Mouse (Mus musculus) urinary bladder, adult 18-20 months (tissue): ENCODE measurements around the gene Evc.

Experiments
- DNase-seq, 2 experiments: peaks; one replicate each; pipeline ENCODE4 v3.0.0; 2022; ENCODE audit warnings: low spot score in 2 of 2, mixed read lengths in 2 of 2

Evc gene

DNA sequence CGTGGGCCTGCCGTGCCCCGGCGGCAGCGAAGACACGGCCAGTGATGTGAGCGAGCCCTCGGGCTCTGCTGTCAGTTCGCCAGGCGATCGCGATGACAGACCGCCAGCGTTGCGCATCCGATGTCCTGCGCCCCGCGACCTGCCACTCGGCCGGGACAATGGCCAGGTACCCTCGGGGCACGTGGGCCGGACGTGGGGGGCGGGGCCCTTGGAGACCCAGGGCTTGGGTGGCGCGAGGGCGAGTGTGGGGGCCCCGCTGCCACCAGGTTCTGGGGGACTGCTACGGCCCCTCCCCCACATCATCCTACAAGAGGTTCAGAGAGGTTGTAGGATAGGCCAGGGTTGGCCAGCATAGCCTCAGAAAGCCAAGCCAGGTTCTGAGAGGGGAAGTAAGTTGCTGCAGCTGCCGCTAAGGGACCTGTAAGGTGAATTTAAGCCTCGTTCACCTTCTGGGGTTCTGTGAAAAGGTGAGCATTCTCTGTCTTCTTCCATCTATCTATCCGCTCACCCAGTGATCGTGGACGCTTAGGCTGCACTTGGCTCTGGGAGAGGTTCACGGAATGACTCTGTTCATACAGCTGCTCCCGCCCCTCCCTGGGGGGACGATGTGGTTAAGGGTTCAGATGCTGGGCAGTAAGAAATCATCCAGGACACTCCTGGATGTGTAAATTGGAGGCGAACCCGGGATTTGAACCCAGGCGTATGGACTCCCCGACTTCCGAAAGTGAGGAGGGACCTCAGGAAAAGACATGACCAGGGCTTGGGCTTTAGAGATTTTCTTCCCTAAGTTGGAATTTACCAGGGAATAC lies 94.1 kb downstream of the Evc start:
- DNase-seq, result no peak

DNA sequence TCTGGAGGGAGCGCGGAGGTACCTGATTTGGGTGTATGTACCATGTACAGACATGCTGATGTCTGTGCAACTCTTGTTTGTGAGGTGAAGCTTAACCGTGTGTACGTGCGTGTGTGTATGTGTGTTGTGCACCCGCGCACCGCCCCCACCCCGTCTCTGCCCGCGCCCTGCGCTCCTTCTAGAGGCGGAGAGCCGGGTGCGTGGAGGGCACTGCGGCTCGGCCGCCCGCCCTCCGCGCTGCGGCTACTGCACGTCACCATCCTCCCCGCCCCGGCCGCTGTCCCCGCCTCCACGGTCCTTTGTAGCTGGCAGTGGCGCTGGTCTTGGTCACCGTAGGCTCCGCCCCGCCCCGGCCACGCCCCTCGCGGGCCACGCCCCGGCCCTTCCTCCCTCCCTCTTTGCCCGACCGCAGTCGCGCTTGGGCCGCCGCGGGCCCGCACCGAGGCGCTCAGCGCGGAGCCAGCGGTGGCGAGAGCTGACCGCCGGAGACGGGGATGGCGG lies 95.0 kb downstream of the Evc start, which contains the start of gene Crmp1:
Crmp1 (plus strand) TSS at position 290 of the 501 bp plus-strand sequence.
- no peak for DNase-seq

DNA sequence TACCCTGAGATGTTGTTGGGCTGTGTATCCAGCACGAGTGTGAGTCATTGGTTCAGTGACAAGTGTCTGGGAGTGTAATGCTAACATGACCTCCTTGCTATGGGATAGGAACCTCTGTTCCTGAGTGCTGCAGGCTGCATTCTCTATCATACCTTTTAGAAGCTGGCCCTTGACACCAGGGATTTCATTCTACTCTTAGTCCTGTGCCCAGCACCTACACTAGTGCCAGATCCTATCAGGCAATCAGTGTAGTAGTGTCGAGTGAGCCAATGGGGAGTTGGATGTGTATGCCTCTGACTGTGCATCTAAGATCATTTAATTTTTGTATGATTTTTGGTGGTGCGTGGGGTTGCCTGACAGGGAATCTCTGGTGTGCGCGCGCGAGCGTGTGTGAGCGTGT lies 95.5 kb downstream of the Evc start:
- no peak for DNase-seq

DNA sequence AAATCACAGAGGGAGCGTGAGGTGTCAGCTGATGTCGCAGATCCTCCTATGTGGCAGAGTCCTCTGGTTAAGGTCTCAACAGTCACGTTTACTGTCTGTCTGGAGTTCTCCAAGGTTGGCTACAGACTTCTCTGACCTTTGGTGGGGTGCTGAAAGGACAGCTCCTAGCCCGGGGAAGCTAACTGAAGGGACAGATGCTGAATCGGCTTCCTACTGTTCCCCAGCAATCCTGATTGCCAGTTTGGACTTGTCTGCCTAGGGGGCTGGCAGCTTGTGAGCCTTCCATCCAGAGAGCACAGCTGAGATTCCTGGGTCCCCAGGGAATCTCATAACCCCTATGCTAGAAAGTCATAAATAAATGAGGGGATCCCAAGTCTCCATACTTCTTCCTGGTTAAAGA lies 96.1 kb downstream of the Evc start:
- no peak for DNase-seq
